Mouse (Mus musculus) heart, adult 2 months (tissue): Measurements from ENCODE around the gene Epha2. TPM values are rescaled to one million over a fixed set of nuclear protein-coding genes. Genes with fewer than 3 reads are reported as not detected.

Source experiments
- DNase-seq, 2 experiments: peaks; one replicate each; pipeline ENCODE4 v3.0.0; 2021
- H3K27ac ChIP-seq: fragments of 200-600 bp; 2 replicates; pipeline ENCODE4 v1.8.1; 2022
- H3K27me3 ChIP-seq: fragments of 200-500 bp; 2 replicates; pipeline ENCODE4 v1.6.1; 2012; ENCODE audit warnings: mild to moderate bottlenecking, low read length, inconsistent platforms, mixed read lengths; ENCODE audit not compliant: control insufficient read depth, insufficient read depth
- H3K36me3 ChIP-seq: fragments of 200-500 bp; 2 replicates; pipeline ENCODE4 v1.6.1; 2012; ENCODE audit warnings: low read length, inconsistent platforms; ENCODE audit not compliant: control insufficient read depth, insufficient read depth
- H3K4me1 ChIP-seq: fragments of 200-500 bp; 2 replicates; pipeline ENCODE4 v1.6.1; 2011; ENCODE audit warnings: low read length; ENCODE audit not compliant: control insufficient read depth, insufficient read depth
- H3K4me3 ChIP-seq: fragments of 200-600 bp; 2 replicates; pipeline ENCODE4 v1.8.1; 2022
- H3K79me2 ChIP-seq: fragments of 200-500 bp; replicated peaks from 2 replicates; pipeline ENCODE4 v1.6.1; 2012; ENCODE audit warnings: mild to moderate bottlenecking, inconsistent platforms, low read length, moderate library complexity, mixed read lengths; ENCODE audit not compliant: control insufficient read depth, insufficient read depth
- H3K9ac ChIP-seq: fragments of 200-500 bp; 2 replicates; pipeline ENCODE4 v1.6.1; 2012; ENCODE audit warnings: low read depth, mild to moderate bottlenecking, control low read depth, inconsistent platforms, low read length, mixed read lengths
- CTCF ChIP-seq: fragments of 200-600 bp; IDR thresholded peaks from 2 replicates; pipeline ENCODE4 v1.8.1; 2022; ENCODE audit warnings: antibody characterized with exemption, mild to moderate bottlenecking, moderate library complexity
- EP300 ChIP-seq: fragments of 200-500 bp; IDR thresholded peaks from 2 replicates; pipeline ENCODE4 v1.6.1; 2011; ENCODE audit warnings: low read depth, low read length, control low read depth; ENCODE audit not compliant: insufficient read depth
- POLR2A ChIP-seq: fragments of 200-500 bp; IDR thresholded peaks from 2 replicates; pipeline ENCODE4 v1.6.1; 2011; ENCODE audit warnings: mild to moderate bottlenecking, low read depth, low read length, control low read depth; ENCODE audit not compliant: insufficient read depth
- WGBS: fragments of 180-500 bp; shearing (Covaris S2); methylation state at CpG from one replicate; pipeline ENCODE4 v1.1.7; 2018; 5-methylcytosine and 5-hydroxymethylcytosine counted together
- intact Hi-C: fragments of 180-260 bp; cut with DNase I; formaldehyde crosslinking; loops from one replicate; pipeline ENCODE4 v1.15.1; 2025
- polyA plus RNA-seq: library from polyadenylated mRNA; depleted of rRNA; stranded (reverse); fragments of >200 nt; gene quantifications from 2 replicates; pipeline ENCODE4 v1.2.3, GENCODE M21; 2012
- total RNA-seq, 2 experiments: library from RNA; stranded (reverse); gene quantifications; 2 replicates each; pipeline ENCODE4 v1.2.3; 2021

Epha2 gene
- total and polyA plus RNA-seq, 3 experiments: 5.5 to 7.7 (median 7.0) TPM

DNA sequence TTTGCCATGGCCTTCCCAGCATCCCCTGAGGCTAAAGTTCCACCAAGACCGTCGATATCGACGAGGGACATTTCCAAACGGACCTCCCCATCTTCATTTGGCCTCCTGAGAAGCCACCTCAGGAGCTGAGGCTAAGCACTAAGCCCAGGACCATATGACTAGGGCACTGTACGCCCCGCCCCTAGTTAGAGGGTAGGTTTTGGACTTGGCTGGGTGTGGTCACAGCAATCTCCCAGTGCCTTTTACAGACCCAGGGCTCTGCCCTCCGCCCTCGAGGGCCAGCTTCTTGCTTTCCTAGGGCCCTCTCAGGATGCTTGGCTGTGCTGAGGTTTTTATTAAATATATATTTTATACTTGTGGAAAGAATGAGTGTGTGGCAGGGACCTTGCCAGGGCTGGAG lies 27.7 kb downstream of the Epha2 start:
- no peak overlapping the region for H3K9ac ChIP-seq
- peaks cover 6% of the 10 kb centered on the region; the same call in 1 of the 2 replicates for H3K36me3 ChIP-seq
- H3K27ac ChIP-seq: no peak overlapping the region
- H3K27me3 ChIP-seq: no peaks in the 10 kb centered on the region
- H3K4me3 ChIP-seq: no peak overlapping the region
- no peaks in the 10 kb centered on the region for H3K79me2 ChIP-seq
- no peak for DNase-seq
- intact Hi-C loops: loop anchor here (5.0 kb wide), 1 partner anchor 34 kb away; no protein-coding TSS in a partner anchor
- no peak for TF ChIP-seq EP300
- TF ChIP-seq CTCF: no peak
- TF ChIP-seq POLR2A: no peak
- WGBS: 87% methylated on average over 9 of the region's 9 CpGs
- peaks cover 15% of the 10 kb centered on the region for H3K4me1 ChIP-seq

DNA sequence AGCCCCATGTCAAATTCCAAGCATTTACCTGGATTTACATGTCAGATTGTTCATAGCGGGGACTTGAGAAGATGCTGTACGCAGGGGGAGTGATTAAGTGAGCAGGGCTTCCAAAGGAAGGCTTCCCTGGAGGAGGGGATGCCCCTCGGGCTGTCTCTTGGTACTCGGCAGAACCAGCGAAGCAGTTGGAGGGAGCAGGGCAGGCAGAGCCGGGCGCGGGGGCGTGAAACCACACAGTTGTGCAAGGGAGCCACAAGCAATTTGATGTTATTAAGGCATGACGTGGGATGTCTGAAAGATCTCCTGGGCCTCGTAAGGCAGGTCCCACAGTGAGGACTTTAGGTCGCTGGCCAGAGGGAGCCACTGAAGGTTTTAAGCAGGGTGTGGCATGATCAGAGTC lies 28.9 kb downstream of the Epha2 start:
- no peak overlapping the region for H3K27ac ChIP-seq
- H3K4me1 ChIP-seq: peaks cover 13% of the 10 kb centered on the region
- H3K9ac ChIP-seq: no peak overlapping the region
- no peak for TF ChIP-seq CTCF
- TF ChIP-seq POLR2A: no peak
- no peak for DNase-seq
- intact Hi-C loops: loop anchor here (5.0 kb wide), 1 partner anchor 32 kb away; no protein-coding TSS in a partner anchor
- H3K27me3 ChIP-seq: no peaks in the 10 kb centered on the region
- H3K36me3 ChIP-seq: peaks cover 6% of the 10 kb centered on the region; the same call in 1 of the 2 replicates
- H3K4me3 ChIP-seq: no peak overlapping the region
- H3K79me2 ChIP-seq: no peaks in the 10 kb centered on the region
- WGBS: 75% methylated on average over 12 of the region's 12 CpGs

DNA sequence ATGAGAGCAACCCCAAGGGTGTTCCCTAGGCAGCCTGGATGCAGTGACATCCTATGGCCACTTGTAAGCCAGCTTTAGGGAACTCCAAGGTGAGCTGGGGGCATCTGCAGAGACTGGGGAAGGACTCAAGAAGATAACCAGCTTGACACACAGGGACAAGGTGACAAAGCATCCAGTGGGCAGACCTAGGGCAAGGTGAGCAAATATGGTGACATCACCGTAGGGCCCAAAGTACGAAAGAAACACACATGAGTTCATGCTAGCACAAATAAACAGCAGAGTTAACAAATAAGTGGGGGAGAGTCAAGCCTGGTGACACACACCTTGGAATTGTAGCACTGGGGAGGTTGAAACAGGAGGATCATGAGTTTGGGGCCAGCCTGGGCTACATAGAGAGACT lies 30.4 kb downstream of the Epha2 start:
- no peak for DNase-seq
- H3K4me3 ChIP-seq: no peak overlapping the region
- intact Hi-C loops: no loop called here
- TF ChIP-seq EP300 (no peak), POLR2A (no peak), CTCF (no peak)
- no peak overlapping the region for H3K9ac ChIP-seq
- H3K79me2 ChIP-seq: no peaks in the 10 kb centered on the region
- H3K27ac ChIP-seq: no peak overlapping the region
- peaks cover under 1% of the 10 kb centered on the region; the same call in 1 of the 2 replicates for H3K4me1 ChIP-seq
- H3K36me3 ChIP-seq: no peaks in the 10 kb centered on the region
- 99% methylated on average over 2 of the region's 2 CpGs for whole genome bisulfite sequencing
- no peaks in the 10 kb centered on the region for H3K27me3 ChIP-seq

DNA sequence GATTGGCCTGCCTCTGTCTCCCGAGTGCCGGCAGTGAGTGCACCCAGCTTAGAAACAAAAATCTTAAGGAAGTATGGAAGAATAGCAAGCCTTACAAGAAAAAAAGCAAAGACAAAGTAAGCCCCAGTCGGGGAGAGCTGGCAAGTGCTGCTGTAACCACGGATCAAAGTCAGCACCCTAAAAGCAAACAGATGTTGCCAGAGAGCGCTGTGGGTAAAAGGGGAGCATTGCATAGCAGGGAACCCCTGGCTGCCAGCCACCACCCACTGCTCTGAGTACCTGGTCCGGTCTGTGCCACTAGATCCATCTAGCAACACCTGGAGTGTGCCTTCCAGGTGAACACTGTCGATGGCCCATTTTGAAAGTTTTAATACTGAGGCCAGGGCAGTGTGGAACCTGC lies 31.2 kb downstream of the Epha2 start:
- Histone ChIP-seq H3K27ac (no peak overlapping the region), H3K4me3 (no peak overlapping the region), H3K79me2 (no peaks in the 10 kb centered on the region), H3K27me3 (no peaks in the 10 kb centered on the region), H3K36me3 (no peaks in the 10 kb centered on the region), H3K4me1 (no peaks in the 10 kb centered on the region), H3K9ac (no peak overlapping the region)
- no peak for TF ChIP-seq EP300
- no peak for TF ChIP-seq CTCF
- TF ChIP-seq POLR2A: no peak
- no peak for DNase-seq
- WGBS: 83% methylated on average over 7 of the region's 7 CpGs
- intact Hi-C loops: no loop called here

DNA sequence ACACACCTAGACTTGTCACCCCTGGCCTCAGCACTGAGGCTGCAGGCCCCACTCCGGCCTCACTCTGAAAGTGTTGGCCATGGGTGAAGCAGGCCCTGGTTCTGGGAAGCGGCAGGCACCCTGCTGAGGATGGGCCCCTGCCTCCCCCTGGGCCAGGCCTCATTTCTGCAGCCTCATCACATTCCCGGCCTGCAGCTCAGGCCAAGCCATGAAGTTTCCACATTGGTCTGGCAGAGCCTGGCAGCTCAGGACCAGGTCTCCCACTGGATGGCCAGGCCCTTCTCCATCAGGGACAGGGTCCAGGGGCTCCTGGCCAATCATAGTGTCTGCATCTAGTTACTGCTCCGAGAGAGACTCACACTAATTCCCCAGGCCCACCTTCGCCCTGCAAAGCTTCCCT lies 33.7 kb downstream of the Epha2 start:
- 82% methylated on average over 5 of the region's 5 CpGs for WGBS
- Histone ChIP-seq H3K27ac (no peak overlapping the region), H3K9ac (no peak overlapping the region)

DNA sequence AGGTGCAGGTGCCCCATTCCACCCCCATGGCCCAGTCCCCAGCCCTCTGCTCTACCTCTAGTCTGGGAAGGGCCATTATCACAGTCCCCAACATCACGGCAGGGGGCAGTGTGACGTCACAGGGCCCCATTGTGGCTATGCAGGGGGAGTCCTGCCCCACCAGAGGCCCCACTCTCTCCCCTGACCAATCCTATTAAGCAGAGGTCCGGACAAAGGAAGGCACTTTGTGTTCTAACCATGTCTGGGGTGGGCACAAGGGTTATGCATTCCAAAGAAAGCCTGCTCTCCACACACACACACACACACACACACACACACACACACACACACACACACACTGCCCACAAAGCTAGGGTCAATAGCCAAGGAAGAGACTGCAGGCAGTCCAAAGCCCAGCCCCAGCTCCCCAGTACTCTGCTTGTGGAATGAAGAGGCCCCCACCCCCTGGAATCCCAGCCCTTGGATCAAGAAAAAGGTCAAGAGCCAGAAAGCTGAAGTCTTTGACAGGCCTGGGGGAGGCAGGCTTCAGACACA lies 34.3 kb downstream of the Epha2 start:
- 58% methylated on average over 3 of the region's 3 CpGs for WGBS
- intact Hi-C loops: no loop called here
- no peak for TF ChIP-seq EP300
- no peak for TF ChIP-seq POLR2A
- no peaks in the 10 kb centered on the region for H3K27me3 ChIP-seq
- no peak for DNase-seq
- H3K9ac ChIP-seq: no peak overlapping the region
- H3K27ac ChIP-seq: no peak overlapping the region
- H3K79me2 ChIP-seq: no peaks in the 10 kb centered on the region
- no peak overlapping the region for H3K4me3 ChIP-seq
- H3K36me3 ChIP-seq: no peaks in the 10 kb centered on the region
- H3K4me1 ChIP-seq: no peaks in the 10 kb centered on the region

More for the DNA sequence above, 33.7 kb downstream of the Epha2 start:
- intact Hi-C loops: no loop called here
- Histone ChIP-seq H3K79me2 (no peaks in the 10 kb centered on the region), H3K36me3 (no peaks in the 10 kb centered on the region), H3K4me3 (no peak overlapping the region), H3K27me3 (no peaks in the 10 kb centered on the region), H3K4me1 (no peaks in the 10 kb centered on the region)
- DNase-seq: no peak
- TF ChIP-seq CTCF (no peak), POLR2A (no peak), EP300 (no peak)
